Mouse (Mus musculus): ENCODE data around the gene Urad.

DNA sequence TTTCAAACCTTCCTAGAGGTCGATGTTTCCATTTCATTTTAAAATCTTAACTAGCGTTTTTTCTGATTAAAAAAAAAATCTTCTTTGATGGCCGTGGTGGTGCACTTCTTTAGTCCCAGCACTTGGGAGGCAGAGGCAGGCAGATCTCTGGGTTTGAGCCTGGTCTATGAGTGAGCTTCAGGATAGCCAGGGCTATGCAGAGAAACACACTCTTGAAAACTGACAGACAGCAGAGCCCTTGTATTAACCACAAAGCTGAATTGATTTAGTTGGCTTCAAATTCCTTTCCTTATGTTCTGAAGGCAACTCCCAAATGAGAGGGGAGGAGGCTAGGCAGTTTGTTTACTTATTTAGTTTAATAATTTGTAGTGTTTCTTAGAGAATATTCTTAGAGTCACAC lies 46.5 kb downstream of the Urad start:
- no peak for TF ChIP-seq USF1 (IDR thresholded peaks at IDR 0.05; ENCODE audit: low read depth)
- no peak for TF ChIP-seq CTCF (IDR thresholded peaks at IDR 0.05; ENCODE audit: control insufficient read depth, insufficient read depth, insufficient read length)
- TF ChIP-seq CEBPB (IDR thresholded peaks at IDR 0.05; ENCODE audit: low read depth): no peak
- TF ChIP-seq MAX (IDR thresholded peaks at IDR 0.05): no peak

Data from C2C12 (cell line).